Mouse (Mus musculus): ENCODE measurements around the gene Crmp1.

- TF ChIP-seq CTCF (IDR thresholded peaks at IDR 0.05; ENCODE audit: low read depth, low read length) (no peak), POLR2A (IDR thresholded peaks at IDR 0.05; ENCODE audit: borderline replicate concordance, low read depth, low read length) (no peak)
Measured at GRCm38 (mm10) chr5:37244666-37245242, 3.0 kb downstream of the Crmp1 start.

All from bone marrow macrophage, adult 2 months (primary cell).